Mouse (Mus musculus) ES-E14 (cell line): ENCODE measurements around the gene Il20rb. TPM values are rescaled to one million over a fixed set of nuclear protein-coding genes. Genes with fewer than 3 reads are reported as not detected.
A peak's percentile ranks its signal among the peaks of the same experiment; 100 is the strongest.

ENCODE experiments used
- DNase-seq: peaks from one replicate; pipeline ENCODE4 v3.0.0-alpha.2; 2013; ENCODE audit warnings: low read depth, low spot score
- H3K27ac ChIP-seq: 2 replicates; pipeline ENCODE4 v1.5.1; 2012; ENCODE audit warnings: low read depth, mild to moderate bottlenecking, low read length, moderate library complexity, mixed read lengths; ENCODE audit not compliant: poor library complexity, insufficient read depth, severe bottlenecking
- H3K36me3 ChIP-seq: 2 replicates; pipeline ENCODE4 v1.6.1; 2012; ENCODE audit warnings: mild to moderate bottlenecking, low read length, moderate library complexity, mixed read lengths; ENCODE audit not compliant: control insufficient read depth, poor library complexity, insufficient read depth, severe bottlenecking
- H3K4me1 ChIP-seq, 2 experiments: fragments of 150-350 bp in 1 of 2; sonication (generic) in 1 of 2; 2 replicates each; pipeline ENCODE4 v1.6.1; 2012; ENCODE audit warnings: low read length in 2 of 2, mild to moderate bottlenecking in 1 of 2, mixed read lengths in 1 of 2; ENCODE audit not compliant: control insufficient read depth in 2 of 2, insufficient read depth in 2 of 2, poor library complexity in 1 of 2
- H3K4me3 ChIP-seq, 2 experiments: fragments of 150-350 bp in 1 of 2; sonication (generic) in 1 of 2; 2 replicates each; pipeline ENCODE4 v1.5.1; 2012; ENCODE audit warnings: low read length in 2 of 2, low read depth in 1 of 2, mild to moderate bottlenecking in 1 of 2, mixed read lengths in 1 of 2; ENCODE audit not compliant: insufficient read depth in 1 of 2, poor library complexity in 1 of 2, severe bottlenecking in 1 of 2
- H3K9ac ChIP-seq: 2 replicates; pipeline ENCODE4 v1.6.1; 2012; ENCODE audit warnings: low read depth, mild to moderate bottlenecking, low read length, mixed read lengths; ENCODE audit not compliant: poor library complexity, insufficient read depth, severe bottlenecking
- H3K9me3 ChIP-seq: fragments of 150-350 bp; sonication (generic); 2 replicates; pipeline ENCODE4 v1.6.1; 2012; ENCODE audit warnings: low read depth, mild to moderate bottlenecking, low read length; ENCODE audit not compliant: control insufficient read depth, insufficient read depth
- CHD2 ChIP-seq: IDR thresholded peaks from 2 replicates; pipeline ENCODE4 v1.6.1; 2014; ENCODE audit warnings: mild to moderate bottlenecking, low read depth, low read length, inconsistent platforms
- HCFC1 ChIP-seq: IDR thresholded peaks from 2 replicates; pipeline ENCODE4 v1.6.1; 2012; ENCODE audit warnings: low read length, inconsistent platforms, borderline replicate concordance; ENCODE audit not compliant: insufficient read depth
- MAFK ChIP-seq: IDR thresholded peaks from 2 replicates; pipeline ENCODE4 v1.6.1; 2014; ENCODE audit warnings: mild to moderate bottlenecking, low read depth, low read length, inconsistent platforms; ENCODE audit not compliant: insufficient read depth
- ZC3H11A ChIP-seq: IDR thresholded peaks from 2 replicates; pipeline ENCODE4 v1.6.1; 2012; ENCODE audit warnings: low read depth, mild to moderate bottlenecking, inconsistent platforms, low read length, borderline replicate concordance
- ZNF384 ChIP-seq: IDR thresholded peaks from 2 replicates; pipeline ENCODE4 v1.6.1; 2012; ENCODE audit warnings: low read depth, low read length, inconsistent platforms
- in situ Hi-C, 2 experiments: fragments of 600-800 bp; cut with MboI; formaldehyde crosslinking; loops; one replicate each; pipeline ENCODE4 v1.15.1; 2025; ENCODE audit warnings: low sequenced_read_pairs in 2 of 2, inconsistent platforms in 1 of 2; ENCODE audit not compliant: unreplicated experiment in 2 of 2
- total RNA-seq: library from RNA; depleted of rRNA; stranded (reverse); fragments of 300-350 nt; gene quantifications from 2 replicates; pipeline ENCODE4 v1.2.3, GENCODE M21; 2012

Gene Il20rb
- total RNA-seq, 1 experiment, result 3.7 TPM

DNA sequence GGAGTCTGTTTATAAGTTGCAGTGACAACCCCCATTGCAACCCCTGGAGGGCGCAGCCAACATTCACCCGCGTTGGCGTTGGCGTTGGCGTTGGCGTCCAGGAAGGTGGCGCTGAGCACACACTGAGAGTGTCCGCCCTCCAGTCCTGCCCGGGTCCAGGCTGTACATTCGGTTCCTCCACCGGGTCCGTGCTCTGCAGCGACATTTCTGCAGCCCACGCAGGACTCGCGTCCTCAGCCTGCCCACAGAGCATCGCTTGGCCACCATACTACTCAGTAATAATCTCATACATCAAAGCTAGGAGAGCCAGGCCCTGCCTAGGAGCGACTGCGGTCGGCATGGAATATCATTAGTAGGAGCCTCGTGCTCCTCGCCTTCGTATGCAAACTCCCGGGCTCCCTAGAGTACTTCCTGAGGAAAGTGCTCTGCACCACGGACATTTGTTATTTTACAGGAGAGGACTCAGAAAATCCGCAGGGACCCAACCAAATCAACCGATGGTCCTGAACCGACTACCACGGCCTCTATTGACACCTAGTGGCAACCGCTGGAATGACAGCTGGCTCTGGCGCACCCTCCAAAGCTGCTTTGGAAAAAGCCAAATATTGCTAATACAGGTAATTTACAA, 40.4 kb downstream of the Il20rb start:
- peak; percentile 65 for DNase-seq
- Histone ChIP-seq H3K36me3 (no peaks in the 10 kb centered on the region), H3K9ac (peak overlapping the region; percentile 76), H3K4me3 (peak overlapping the region; percentile 72 to 88), H3K27ac (no peak overlapping the region), H3K4me1 (no peaks in the 10 kb centered on the region), H3K9me3 (no peaks in the 10 kb centered on the region)
- in situ Hi-C loops, result no loop called here
- TF ChIP-seq ZC3H11A (peak; percentile 34; the same call in 1 of the 2 replicates), HCFC1 (no peak), ZNF384 (no peak), CHD2 (no peak)

DNA sequence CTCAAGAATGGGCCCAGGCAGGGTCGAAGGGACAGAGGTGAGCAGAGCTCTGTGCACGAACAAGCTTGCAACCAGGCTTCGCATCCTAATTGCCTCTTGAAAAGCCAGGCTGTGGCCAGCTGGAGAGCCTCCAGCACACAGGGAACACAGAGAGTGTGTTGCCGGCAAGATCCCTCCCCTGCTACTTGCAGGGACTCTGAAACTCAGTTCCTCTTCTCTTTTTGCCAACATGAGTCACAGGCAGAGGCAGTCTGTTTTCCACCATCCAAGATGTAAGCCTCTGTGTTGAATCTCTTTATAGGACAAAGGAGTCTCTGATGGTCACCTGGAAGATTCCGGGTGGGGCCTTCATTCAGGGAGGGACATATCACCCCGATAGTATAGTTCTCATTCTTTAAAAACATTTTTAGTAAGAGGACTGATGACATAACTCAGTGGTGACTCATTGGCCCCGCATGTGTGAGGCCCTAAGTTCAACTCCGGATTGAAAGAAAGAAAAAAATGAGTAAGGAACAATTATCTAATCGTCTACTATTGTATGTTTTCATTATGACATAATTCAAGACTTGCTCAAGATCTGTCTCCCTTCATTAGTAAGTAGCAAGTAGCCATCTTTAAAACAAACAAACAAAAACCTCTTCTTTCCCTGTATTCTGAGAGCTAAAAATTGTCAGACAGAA, 46.3 kb downstream of the Il20rb start:
- in situ Hi-C loops, result no loop called here
- no peak for DNase-seq
- no peak overlapping the region for H3K4me3 ChIP-seq
- TF ChIP-seq ZNF384 (no peak), ZC3H11A (no peak), MAFK (no peak), CHD2 (no peak), HCFC1 (no peak)
- H3K9ac ChIP-seq, result no peak overlapping the region
- H3K4me1 ChIP-seq, result no peaks in the 10 kb centered on the region
- no peaks in the 10 kb centered on the region for H3K36me3 ChIP-seq
- no peaks in the 10 kb centered on the region for H3K9me3 ChIP-seq
- no peak overlapping the region for H3K27ac ChIP-seq

DNA sequence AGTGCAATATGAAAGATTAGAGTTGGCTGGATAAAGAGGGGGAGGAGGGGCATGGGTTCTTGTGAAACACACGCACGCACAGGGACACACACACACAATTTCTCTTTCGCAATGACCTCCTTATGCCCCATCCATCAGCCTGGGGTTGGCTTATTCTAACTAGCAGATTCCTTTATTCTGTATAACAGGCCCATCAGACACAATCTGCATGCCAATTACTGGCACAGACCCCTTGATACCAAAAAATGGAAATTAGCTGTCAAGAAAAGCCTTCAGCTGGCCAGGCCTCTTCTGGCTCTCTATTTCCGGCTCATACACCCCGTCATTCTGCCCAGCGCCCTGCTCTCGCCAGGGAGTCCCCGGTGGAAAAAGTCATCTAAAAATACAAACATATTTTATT, 47.1 kb downstream of the Il20rb start:
- Histone ChIP-seq H3K4me1 (no peaks in the 10 kb centered on the region), H3K4me3 (no peak overlapping the region), H3K9ac (no peak overlapping the region), H3K9me3 (no peaks in the 10 kb centered on the region), H3K36me3 (no peaks in the 10 kb centered on the region), H3K27ac (no peak overlapping the region)
- no peak for TF ChIP-seq HCFC1
- no peak for TF ChIP-seq ZC3H11A
- no peak for TF ChIP-seq CHD2
- TF ChIP-seq MAFK, result no peak
- TF ChIP-seq ZNF384, result no peak
- DNase-seq, result no peak
- in situ Hi-C loops, result no loop called here

DNA sequence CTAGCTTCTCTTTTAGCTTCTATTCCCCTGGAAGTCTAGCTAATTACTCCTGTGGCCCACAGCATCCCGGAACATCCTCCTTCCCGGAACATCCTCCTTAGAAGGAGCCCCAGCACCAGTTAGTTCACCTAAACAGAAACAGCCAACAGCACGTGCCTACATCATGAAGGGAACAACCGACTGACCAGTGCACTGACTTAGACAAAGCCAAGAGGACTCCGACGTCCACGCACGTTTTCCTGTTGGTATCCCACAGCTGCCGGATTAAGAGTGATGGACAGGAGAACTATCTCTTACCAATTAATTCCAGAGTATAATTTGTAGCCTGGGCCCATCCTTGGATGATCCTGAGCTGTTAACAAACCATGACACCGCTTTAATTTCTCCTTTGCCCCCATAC, 47.6 kb downstream of the Il20rb start:
- Histone ChIP-seq H3K9me3 (no peaks in the 10 kb centered on the region), H3K4me1 (no peaks in the 10 kb centered on the region), H3K4me3 (no peak overlapping the region), H3K9ac (no peak overlapping the region), H3K27ac (no peak overlapping the region), H3K36me3 (no peaks in the 10 kb centered on the region)
- TF ChIP-seq HCFC1 (no peak), MAFK (no peak), ZC3H11A (no peak), ZNF384 (no peak), CHD2 (no peak)
- in situ Hi-C loops, result no loop called here
- no peak for DNase-seq
